Mouse (Mus musculus) megakaryocyte, embryonic 14.5 days (primary cell): Measurements from ENCODE around the gene Erg.

Experiments used
- FLI1 ChIP-seq: IDR thresholded peaks from 2 replicates; pipeline ENCODE4 v1.6.1; 2012; ENCODE audit warnings: low read length, inconsistent platforms, mixed read lengths
- GATA1 ChIP-seq: IDR thresholded peaks from 3 replicates; pipeline ENCODE4 v1.6.1; 2012; ENCODE audit warnings: mixed read lengths, low read length, inconsistent platforms, borderline replicate concordance

GRCm38 (mm10) chr16:95408096-95408495, 178.3 kb downstream of the Erg start:
- TF ChIP-seq GATA1 (no peak), FLI1 (no peak)
